Mouse (Mus musculus): Measurements from ENCODE around the gene Slc35a5. TPM values are rescaled to one million over a fixed set of nuclear protein-coding genes. Genes with fewer than 3 reads are reported as not detected.

Gene Slc35a5
- polyA plus RNA-seq, 1 experiment: not detected

GRCm38 (mm10) chr16:45122571-45122970 lies 35.9 kb downstream of the Slc35a5 start:
- TF ChIP-seq GATA1 (IDR thresholded peaks at IDR 0.05; ENCODE audit: low read length) (no peak), TAL1 (IDR thresholded peaks at IDR 0.05; ENCODE audit: low read length) (no peak)
- no peak overlapping the region for H3K4me3 ChIP-seq (replicated peaks)
- H3K36me3 ChIP-seq (ENCODE audit: control insufficient read depth): no peaks in the 10 kb centered on the region
- H3K27me3 ChIP-seq (ENCODE audit: control insufficient read depth): no peaks in the 10 kb centered on the region
- no peaks in the 10 kb centered on the region for H3K4me1 ChIP-seq (ENCODE audit: control insufficient read depth)
- no peaks in the 10 kb centered on the region for H3K9me3 ChIP-seq (ENCODE audit: control insufficient read depth, low read length)

- TF ChIP-seq TAL1 (IDR thresholded peaks at IDR 0.05; ENCODE audit: low read length) (no peak), GATA1 (IDR thresholded peaks at IDR 0.05; ENCODE audit: low read length) (no peak)
- no peaks in the 10 kb centered on the region for H3K36me3 ChIP-seq (ENCODE audit: control insufficient read depth)
- no peak overlapping the region for H3K4me3 ChIP-seq (replicated peaks)
- H3K9me3 ChIP-seq (ENCODE audit: control insufficient read depth, low read length): no peaks in the 10 kb centered on the region
- H3K4me1 ChIP-seq (ENCODE audit: control insufficient read depth): no peaks in the 10 kb centered on the region
- H3K27me3 ChIP-seq (ENCODE audit: control insufficient read depth): no peaks in the 10 kb centered on the region
These were observed 37.6 kb downstream of the Slc35a5 start for GRCm38 (mm10) chr16:45120844-45121425.

GRCm38 (mm10) chr16:45118760-45119159 lies 39.7 kb downstream of the Slc35a5 start:
- Histone ChIP-seq H3K4me3 (replicated peaks) (no peak overlapping the region), H3K27me3 (ENCODE audit: control insufficient read depth) (no peaks in the 10 kb centered on the region), H3K9me3 (ENCODE audit: control insufficient read depth, low read length) (no peaks in the 10 kb centered on the region), H3K36me3 (ENCODE audit: control insufficient read depth) (no peaks in the 10 kb centered on the region), H3K4me1 (ENCODE audit: control insufficient read depth) (no peaks in the 10 kb centered on the region)
- TF ChIP-seq GATA1 (IDR thresholded peaks at IDR 0.05; ENCODE audit: low read length) (no peak), TAL1 (IDR thresholded peaks at IDR 0.05; ENCODE audit: low read length) (no peak)

GRCm38 (mm10) chr16:45117200-45117599 lies 41.3 kb downstream of the Slc35a5 start:
- TF ChIP-seq TAL1 (IDR thresholded peaks at IDR 0.05; ENCODE audit: low read length): no peak
- no peak for TF ChIP-seq GATA1 (IDR thresholded peaks at IDR 0.05; ENCODE audit: low read length)
- no peaks in the 10 kb centered on the region for H3K27me3 ChIP-seq (ENCODE audit: control insufficient read depth)
- H3K4me1 ChIP-seq (ENCODE audit: control insufficient read depth): no peaks in the 10 kb centered on the region

GRCm38 (mm10) chr16:45110498-45110897 lies 48.0 kb downstream of the Slc35a5 start:
- Histone ChIP-seq H3K4me1 (ENCODE audit: control insufficient read depth) (no peaks in the 10 kb centered on the region), H3K36me3 (ENCODE audit: control insufficient read depth) (no peaks in the 10 kb centered on the region), H3K9me3 (ENCODE audit: control insufficient read depth, low read length) (no peaks in the 10 kb centered on the region), H3K27me3 (ENCODE audit: control insufficient read depth) (no peaks in the 10 kb centered on the region), H3K4me3 (replicated peaks) (no peak overlapping the region)
- TF ChIP-seq GATA1 (IDR thresholded peaks at IDR 0.05; ENCODE audit: low read length): no peak
- TF ChIP-seq TAL1 (IDR thresholded peaks at IDR 0.05; ENCODE audit: low read length): no peak

More at GRCm38 (mm10) chr16:45117200-45117599, 41.3 kb downstream of the Slc35a5 start:
- Histone ChIP-seq H3K9me3 (ENCODE audit: control insufficient read depth, low read length) (no peaks in the 10 kb centered on the region), H3K4me3 (replicated peaks) (no peak overlapping the region), H3K36me3 (ENCODE audit: control insufficient read depth) (no peaks in the 10 kb centered on the region)

GRCm38 (mm10) chr16:45108203-45108878 lies 50.2 kb downstream of the Slc35a5 start:
- Histone ChIP-seq H3K36me3 (ENCODE audit: control insufficient read depth) (no peaks in the 10 kb centered on the region), H3K27me3 (ENCODE audit: control insufficient read depth) (no peaks in the 10 kb centered on the region), H3K9me3 (ENCODE audit: control insufficient read depth, low read length) (no peaks in the 10 kb centered on the region), H3K4me3 (replicated peaks) (no peak overlapping the region), H3K4me1 (ENCODE audit: control insufficient read depth) (no peaks in the 10 kb centered on the region)
- no peak for TF ChIP-seq TAL1 (IDR thresholded peaks at IDR 0.05; ENCODE audit: low read length)
- no peak for TF ChIP-seq GATA1 (IDR thresholded peaks at IDR 0.05; ENCODE audit: low read length)

- TF ChIP-seq GATA1 (IDR thresholded peaks at IDR 0.05; ENCODE audit: low read length) (no peak), TAL1 (IDR thresholded peaks at IDR 0.05; ENCODE audit: low read length) (no peak)
- H3K36me3 ChIP-seq (ENCODE audit: control insufficient read depth): no peaks in the 10 kb centered on the region
These were observed 53.5 kb downstream of the Slc35a5 start for GRCm38 (mm10) chr16:45104993-45105392.

GRCm38 (mm10) chr16:45100892-45101291 lies 57.6 kb downstream of the Slc35a5 start:
- no peak for TF ChIP-seq TAL1 (IDR thresholded peaks at IDR 0.05; ENCODE audit: low read length)
- TF ChIP-seq GATA1 (IDR thresholded peaks at IDR 0.05; ENCODE audit: low read length): no peak
- no peaks in the 10 kb centered on the region for H3K4me1 ChIP-seq (ENCODE audit: control insufficient read depth)
- no peaks in the 10 kb centered on the region for H3K9me3 ChIP-seq (ENCODE audit: control insufficient read depth, low read length)

More at GRCm38 (mm10) chr16:45104993-45105392, 53.5 kb downstream of the Slc35a5 start:
- H3K9me3 ChIP-seq (ENCODE audit: control insufficient read depth, low read length): no peaks in the 10 kb centered on the region
- no peak overlapping the region for H3K4me3 ChIP-seq (replicated peaks)
- no peaks in the 10 kb centered on the region for H3K4me1 ChIP-seq (ENCODE audit: control insufficient read depth)
- H3K27me3 ChIP-seq (ENCODE audit: control insufficient read depth): no peaks in the 10 kb centered on the region

GRCm38 (mm10) chr16:45098886-45099210 lies 59.7 kb downstream of the Slc35a5 start:
- no peaks in the 10 kb centered on the region for H3K4me1 ChIP-seq (ENCODE audit: control insufficient read depth)
- no peak overlapping the region for H3K4me3 ChIP-seq (replicated peaks)
- peaks cover 5% of the 10 kb centered on the region; the same call in 1 of the 2 replicates for H3K27me3 ChIP-seq (ENCODE audit: control insufficient read depth)
- H3K9me3 ChIP-seq (ENCODE audit: control insufficient read depth, low read length): no peaks in the 10 kb centered on the region
- H3K36me3 ChIP-seq (ENCODE audit: control insufficient read depth): no peaks in the 10 kb centered on the region
- TF ChIP-seq GATA1 (IDR thresholded peaks at IDR 0.05; ENCODE audit: low read length): no peak
- no peak for TF ChIP-seq TAL1 (IDR thresholded peaks at IDR 0.05; ENCODE audit: low read length)

More at GRCm38 (mm10) chr16:45100892-45101291, 57.6 kb downstream of the Slc35a5 start:
- Histone ChIP-seq H3K36me3 (ENCODE audit: control insufficient read depth) (no peaks in the 10 kb centered on the region), H3K27me3 (ENCODE audit: control insufficient read depth) (no peaks in the 10 kb centered on the region), H3K4me3 (replicated peaks) (no peak overlapping the region)
